Mouse (Mus musculus): ENCODE results near the gene Gm13691. TPM values are rescaled to one million over a fixed set of nuclear protein-coding genes. Genes with fewer than 3 reads are reported as not detected.
"Not testable (repeated sequence)": the region's sequence is repeated elsewhere in the genome, so short reads cannot be mapped to it uniquely, and the experiment has no call there.

Gm13691 gene
- not detected in 2 replicates for polyA plus RNA-seq (2015; fragmentation: Nextera tagmentation; extraction: Ambion mirVana)

GRCm38 (mm10) chr2:83990253-83990652 lies at the start of gene Gm13691:
TSS of gene Gm13691 (plus strand) at chr2:83990553.
- not testable (repeated sequence) for H3K4me1 ChIP-seq; H3K27me3 ChIP-seq; H3K36me3 ChIP-seq; H3K9me3 ChIP-seq; ATAC-seq (ENCODE audit: low FRiP score, low read depth); H3K4me2 ChIP-seq (replicated peaks); H3K27ac ChIP-seq; H3K9ac ChIP-seq; H3K4me3 ChIP-seq
- no CpG with 5 or more reads among the region's 6 CpGs for WGBS

GRCm38 (mm10) chr2:83940931-83941361 lies 49.4 kb upstream of the Gm13691 start, which contains the start of gene Zswim2:
TSS of gene Zswim2 (minus strand) at chr2:83941228.
- Histone ChIP-seq H3K27me3 (no peaks in the 10 kb centered on the region), H3K9ac (peak within 1 kb of the TSS; percentile 46; the same call in 1 of the 2 replicates), H3K4me1 (peaks cover 8% of the 10 kb centered on the region), H3K27ac (no peak within 1 kb of the TSS), H3K4me3 (peak within 1 kb of the TSS; percentile 37), H3K36me3 (no peaks in the 10 kb centered on the region), H3K4me2 (replicated peaks) (peak within 1 kb of the TSS; percentile 70), H3K9me3 (no peaks in the 10 kb centered on the region)
- peak; percentile 91 for ATAC-seq (ENCODE audit: low FRiP score, low read depth)
- under 1% methylated on average over 20 of the region's 20 CpGs for WGBS

- peaks cover 8% of the 10 kb centered on the region for H3K4me1 ChIP-seq
- H3K4me2 ChIP-seq (replicated peaks): peak overlapping the region; percentile 70
- no peaks in the 10 kb centered on the region for H3K27me3 ChIP-seq
- H3K27ac ChIP-seq: no peak overlapping the region
- ATAC-seq (ENCODE audit: low FRiP score, low read depth): no peak
- H3K9me3 ChIP-seq: no peaks in the 10 kb centered on the region
- WGBS: 35% methylated on average over 3 of the region's 3 CpGs
- peak overlapping the region; percentile 37 for H3K4me3 ChIP-seq
- H3K9ac ChIP-seq: no peak overlapping the region
- H3K36me3 ChIP-seq: no peaks in the 10 kb centered on the region
Observed at GRCm38 (mm10) chr2:83941378-83941777, 49.0 kb upstream of the Gm13691 start.

GRCm38 (mm10) chr2:83941792-83942191 lies 48.6 kb upstream of the Gm13691 start:
- H3K27me3 ChIP-seq: no peaks in the 10 kb centered on the region
- H3K27ac ChIP-seq: no peak overlapping the region
- H3K9ac ChIP-seq: no peak overlapping the region
- peaks cover 8% of the 10 kb centered on the region for H3K4me1 ChIP-seq
- no peak overlapping the region for H3K4me2 ChIP-seq (replicated peaks)
- no peak for ATAC-seq (ENCODE audit: low FRiP score, low read depth)
- H3K9me3 ChIP-seq: no peaks in the 10 kb centered on the region
- H3K36me3 ChIP-seq: no peaks in the 10 kb centered on the region
- 81% methylated on average over 4 of the region's 4 CpGs for WGBS
- H3K4me3 ChIP-seq: no peak overlapping the region

- not testable (repeated sequence) for ATAC-seq (ENCODE audit: low FRiP score, low read depth); H3K9me3 ChIP-seq
Observed at GRCm38 (mm10) chr2:83955393-83955792, 35.0 kb upstream of the Gm13691 start, which contains the start of gene Gm13698. TSS of gene Gm13698 (plus strand) at chr2:83955693.

GRCm38 (mm10) chr2:83961203-83961602 lies 29.1 kb upstream of the Gm13691 start, which contains the start of gene Gm13693:
TSS of gene Gm13693 (plus strand) at chr2:83961503.
- not testable (repeated sequence) for H3K27me3 ChIP-seq; H3K4me1 ChIP-seq; H3K36me3 ChIP-seq; H3K4me2 ChIP-seq (replicated peaks); H3K4me3 ChIP-seq; ATAC-seq (ENCODE audit: low FRiP score, low read depth); H3K9ac ChIP-seq; H3K27ac ChIP-seq; H3K9me3 ChIP-seq
- no CpG with 5 or more reads among the region's 6 CpGs for WGBS

More at GRCm38 (mm10) chr2:83955393-83955792, 35.0 kb upstream of the Gm13691 start, which contains the start of gene Gm13698:
- not testable (repeated sequence) for H3K4me3 ChIP-seq; H3K36me3 ChIP-seq; H3K9ac ChIP-seq; H3K4me2 ChIP-seq (replicated peaks); H3K27me3 ChIP-seq; H3K27ac ChIP-seq; H3K4me1 ChIP-seq
- WGBS: no CpG with 5 or more reads among the region's 6 CpGs

GRCm38 (mm10) chr2:83967013-83967412 lies 23.3 kb upstream of the Gm13691 start, which contains the start of gene Gm13695:
TSS of gene Gm13695 (plus strand) at chr2:83967313.
- no CpG with 5 or more reads among the region's 6 CpGs for WGBS
- H3K4me1 ChIP-seq; ATAC-seq (ENCODE audit: low FRiP score, low read depth): not testable (repeated sequence)

GRCm38 (mm10) chr2:83972823-83973222 lies 17.5 kb upstream of the Gm13691 start, which contains the start of gene Gm13696:
TSS of gene Gm13696 (plus strand) at chr2:83973123.
- H3K36me3 ChIP-seq; H3K27ac ChIP-seq; H3K4me1 ChIP-seq; H3K4me2 ChIP-seq (replicated peaks); H3K27me3 ChIP-seq; H3K9me3 ChIP-seq; H3K9ac ChIP-seq; H3K4me3 ChIP-seq; ATAC-seq (ENCODE audit: low FRiP score, low read depth): not testable (repeated sequence)
- no CpG with 5 or more reads among the region's 6 CpGs for WGBS

More at GRCm38 (mm10) chr2:83967013-83967412, 23.3 kb upstream of the Gm13691 start, which contains the start of gene Gm13695:
- H3K9ac ChIP-seq; H3K27me3 ChIP-seq; H3K27ac ChIP-seq; H3K4me3 ChIP-seq; H3K9me3 ChIP-seq; H3K4me2 ChIP-seq (replicated peaks); H3K36me3 ChIP-seq: not testable (repeated sequence)

GRCm38 (mm10) chr2:83978633-83979032 lies 11.7 kb upstream of the Gm13691 start, which contains the start of gene Gm13694:
TSS of gene Gm13694 (plus strand) at chr2:83978933.
- not testable (repeated sequence) for H3K4me2 ChIP-seq (replicated peaks); ATAC-seq (ENCODE audit: low FRiP score, low read depth); H3K4me3 ChIP-seq; H3K9me3 ChIP-seq; H3K36me3 ChIP-seq; H3K9ac ChIP-seq; H3K4me1 ChIP-seq; H3K27me3 ChIP-seq; H3K27ac ChIP-seq
- WGBS: no CpG with 5 or more reads among the region's 6 CpGs

- H3K4me1 ChIP-seq; H3K4me3 ChIP-seq; ATAC-seq (ENCODE audit: low FRiP score, low read depth); H3K9me3 ChIP-seq; H3K27me3 ChIP-seq; H3K36me3 ChIP-seq; H3K9ac ChIP-seq; H3K4me2 ChIP-seq (replicated peaks); H3K27ac ChIP-seq: not testable (repeated sequence)
- WGBS: no CpG with 5 or more reads among the region's 6 CpGs
Observed at GRCm38 (mm10) chr2:83984443-83984842, 5.9 kb upstream of the Gm13691 start, which contains the start of gene Gm13697. TSS of gene Gm13697 (plus strand) at chr2:83984743.

- H3K4me2 ChIP-seq (replicated peaks); H3K27ac ChIP-seq; H3K9me3 ChIP-seq; H3K27me3 ChIP-seq; H3K4me3 ChIP-seq; H3K4me1 ChIP-seq; H3K9ac ChIP-seq; ATAC-seq (ENCODE audit: low FRiP score, low read depth); H3K36me3 ChIP-seq: not testable (repeated sequence)
- 48% methylated on average over 8 of the region's 9 CpGs for WGBS
Observed at GRCm38 (mm10) chr2:83993639-83994255, 3.4 kb downstream of the Gm13691 start.

GRCm38 (mm10) chr2:83994526-83994925 lies 4.2 kb downstream of the Gm13691 start:
- not testable (repeated sequence) for H3K4me3 ChIP-seq; ATAC-seq (ENCODE audit: low FRiP score, low read depth); H3K27me3 ChIP-seq; H3K9me3 ChIP-seq; H3K4me1 ChIP-seq; H3K27ac ChIP-seq; H3K36me3 ChIP-seq; H3K9ac ChIP-seq; H3K4me2 ChIP-seq (replicated peaks)
- WGBS: 100% methylated on average over 1 of the region's 3 CpGs

Data from limb, embryonic 13.5 days (tissue).